Mouse (Mus musculus) cerebellum, adult 9-10 months (tissue): ENCODE data around the gene Rexo5.

ENCODE experiments used
- DNase-seq: peaks from one replicate; pipeline ENCODE4 v3.0.0; 2022

Rexo5 gene

DNA sequence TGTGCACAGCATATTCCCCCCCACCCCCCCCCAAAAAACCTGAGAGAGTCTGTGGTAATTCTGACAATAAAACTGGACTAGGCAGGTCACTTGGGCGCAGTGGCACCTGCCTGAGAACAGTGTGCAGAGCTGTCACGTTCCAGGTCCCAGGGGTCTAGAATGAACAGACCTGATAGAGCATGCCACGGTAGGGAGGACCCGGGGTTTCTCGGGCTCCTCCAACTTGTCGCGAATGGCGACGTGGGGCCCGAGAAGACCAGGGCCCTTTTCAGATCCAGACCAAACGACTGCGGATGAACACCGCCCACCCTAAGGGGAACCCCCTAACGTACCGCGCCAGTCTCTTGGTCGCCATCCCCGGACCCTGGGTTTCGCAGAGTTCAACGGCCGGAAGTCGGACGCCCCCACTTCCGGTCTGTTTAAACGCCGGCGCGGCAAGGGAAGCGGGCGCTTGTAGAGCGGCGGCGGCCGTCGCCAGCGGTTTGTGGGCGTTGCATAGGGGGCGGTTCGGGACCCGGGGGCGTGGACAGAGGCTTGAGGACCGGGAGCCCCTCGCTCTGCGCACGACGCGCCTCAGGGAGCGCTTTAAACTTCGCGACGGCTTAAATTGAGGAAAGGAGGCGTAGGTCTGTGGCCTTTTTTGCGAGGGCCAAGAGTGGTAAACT lies at the start of gene Rexo5, which contains the start of gene Eri2:
Rexo5 (plus strand) TSS at position 421 of the 665 bp plus-strand sequence.
Eri2 (minus strand) TSS at position 473 of the 665 bp plus-strand sequence.
- peak; percentile 56 for DNase-seq

DNA sequence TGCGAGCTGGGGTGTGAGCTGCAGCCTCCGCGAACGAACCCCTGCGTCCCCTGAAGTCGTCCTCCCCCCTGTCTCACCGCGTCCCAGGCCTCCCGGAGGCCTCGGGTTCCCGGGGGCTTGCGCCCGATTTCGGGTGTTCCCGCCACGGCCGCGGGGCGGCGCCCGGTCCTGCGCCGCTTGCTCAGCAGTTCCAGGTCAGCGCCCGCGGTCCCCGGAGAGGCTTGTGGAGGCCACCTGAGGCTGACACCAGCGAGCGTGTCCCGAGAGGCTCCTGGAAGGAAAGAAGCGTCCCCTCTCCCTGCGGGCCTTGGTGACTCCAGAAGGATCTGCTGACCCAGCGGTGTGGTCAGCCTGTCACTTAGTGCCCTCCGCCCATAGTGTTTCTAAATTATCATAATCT lies 49.5 kb upstream of the Rexo5 start:
- DNase-seq: no peak

DNA sequence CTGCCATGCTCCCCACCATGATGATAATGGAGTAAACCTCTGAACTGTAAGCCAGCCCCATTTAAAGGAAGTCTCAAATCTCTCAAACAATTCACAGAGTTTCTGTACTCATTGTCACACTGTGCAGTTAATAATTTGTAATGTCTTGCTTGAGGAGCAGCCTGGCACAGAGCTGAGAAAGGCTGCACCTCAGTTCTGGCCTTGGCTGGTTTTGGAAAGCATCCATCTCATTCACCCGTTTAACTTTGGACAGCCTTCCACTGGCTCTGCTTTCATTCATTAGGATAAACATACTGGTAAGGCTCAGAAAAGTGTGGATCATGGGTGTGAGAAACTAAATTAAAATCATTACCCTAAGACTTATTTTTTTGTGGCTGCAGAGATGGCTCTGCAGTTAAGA lies 47.9 kb upstream of the Rexo5 start:
- DNase-seq: no peak

DNA sequence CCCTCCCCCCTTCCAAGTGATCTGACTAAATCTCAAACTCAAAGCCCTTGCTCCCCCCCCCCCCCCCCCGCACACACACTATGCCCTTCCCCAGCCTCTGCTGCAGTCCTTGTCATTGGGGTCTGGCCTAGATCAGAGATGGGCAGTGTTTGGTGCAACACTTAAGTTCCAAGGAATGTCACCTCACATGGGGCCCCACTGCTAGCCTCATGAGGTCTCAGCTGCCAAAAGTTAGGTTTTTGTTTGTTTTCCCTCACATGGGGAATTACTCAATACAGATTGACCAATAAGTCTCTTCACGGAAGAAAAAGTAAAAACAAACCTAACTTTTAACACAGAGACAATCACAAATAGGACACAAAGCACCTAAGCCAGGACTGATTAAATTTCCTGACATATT lies 45.0 kb upstream of the Rexo5 start:
- no peak for DNase-seq

DNA sequence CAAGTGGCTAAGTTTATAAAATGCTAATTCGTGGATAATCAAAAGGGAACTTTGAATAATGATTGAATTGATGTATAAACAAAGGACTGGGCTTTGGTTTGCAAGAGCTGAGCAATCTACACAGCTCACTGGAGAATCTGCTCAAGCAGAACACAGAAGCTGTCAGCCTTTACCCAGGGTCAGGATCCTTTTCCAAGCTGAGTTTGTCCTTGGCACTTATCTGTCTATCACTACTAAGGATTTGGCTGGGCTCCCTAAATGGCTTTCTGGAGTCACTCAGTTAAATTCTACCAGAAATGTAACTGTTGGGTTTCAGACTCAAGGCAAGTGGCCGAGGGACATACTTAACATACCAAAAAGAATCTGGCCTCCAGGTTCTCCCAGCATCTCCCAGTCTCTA lies 43.9 kb upstream of the Rexo5 start:
- no peak for DNase-seq

DNA sequence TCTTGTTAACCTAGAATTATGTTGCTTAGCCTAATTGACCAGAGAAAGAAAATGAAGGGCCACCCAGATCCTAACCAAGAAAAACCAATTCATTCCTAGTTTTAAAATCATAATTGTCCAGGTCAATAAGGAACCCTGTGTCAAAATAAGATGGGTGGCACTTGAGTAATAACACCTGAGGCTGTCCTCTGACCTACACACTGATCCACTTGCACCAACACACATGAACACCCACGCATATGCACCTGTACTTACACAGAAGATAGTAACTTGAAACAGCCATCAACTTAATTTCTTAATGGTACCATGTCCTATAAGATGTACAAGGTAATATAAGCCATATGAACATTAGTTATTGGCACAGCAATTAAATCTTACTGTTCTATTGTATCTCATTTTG lies 40.1 kb upstream of the Rexo5 start:
- DNase-seq: no peak

DNA sequence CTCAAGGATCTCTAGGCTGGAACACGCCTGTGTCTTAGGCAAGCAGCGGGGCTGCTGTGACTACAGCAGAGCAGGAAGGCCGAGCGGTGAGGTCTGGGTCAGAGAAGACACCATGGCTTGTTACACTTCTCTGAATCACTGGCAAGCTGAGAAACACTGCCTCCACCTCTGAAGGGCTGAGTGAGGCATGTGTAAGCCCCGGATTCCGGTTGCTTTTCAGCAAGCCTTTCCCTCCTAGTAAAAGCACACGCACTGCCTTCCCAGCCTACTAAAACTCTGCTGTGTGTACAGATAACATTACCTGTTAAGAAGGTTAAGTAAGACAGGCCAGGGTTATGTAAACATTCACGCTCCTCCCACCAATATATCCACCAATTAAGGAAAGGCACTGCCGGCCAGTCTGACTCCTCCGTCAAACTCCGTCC lies 33.3 kb upstream of the Rexo5 start, which contains the start of gene Acsm3:
Acsm3 (plus strand) TSS at position 397 of the 425 bp plus-strand sequence.
- no peak for DNase-seq

DNA sequence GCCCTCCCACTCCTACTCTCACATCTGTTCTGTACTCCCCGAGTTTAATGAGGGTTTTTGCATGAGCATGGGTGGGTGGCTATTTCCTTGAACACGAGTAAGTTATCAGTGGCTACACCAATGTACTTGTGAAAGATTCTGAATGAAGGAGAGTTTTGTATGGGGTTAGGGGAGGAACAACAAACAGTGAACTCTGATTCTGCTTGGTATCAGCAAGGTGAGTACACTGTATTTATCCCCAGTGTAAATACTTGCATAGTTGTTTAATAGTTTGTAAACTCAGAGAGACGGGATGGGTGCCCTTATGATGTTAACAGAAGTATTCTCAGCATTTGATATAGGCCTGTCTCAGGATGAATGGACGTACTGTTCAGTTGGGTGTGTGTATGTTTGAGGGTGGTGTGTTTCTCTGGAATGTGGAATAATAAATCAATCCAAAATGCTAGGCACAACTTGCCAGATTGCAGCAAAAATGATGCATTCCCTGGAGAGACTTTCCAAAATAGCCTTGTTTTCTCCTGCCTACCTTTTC lies 31.6 kb upstream of the Rexo5 start:
- no peak for DNase-seq

DNA sequence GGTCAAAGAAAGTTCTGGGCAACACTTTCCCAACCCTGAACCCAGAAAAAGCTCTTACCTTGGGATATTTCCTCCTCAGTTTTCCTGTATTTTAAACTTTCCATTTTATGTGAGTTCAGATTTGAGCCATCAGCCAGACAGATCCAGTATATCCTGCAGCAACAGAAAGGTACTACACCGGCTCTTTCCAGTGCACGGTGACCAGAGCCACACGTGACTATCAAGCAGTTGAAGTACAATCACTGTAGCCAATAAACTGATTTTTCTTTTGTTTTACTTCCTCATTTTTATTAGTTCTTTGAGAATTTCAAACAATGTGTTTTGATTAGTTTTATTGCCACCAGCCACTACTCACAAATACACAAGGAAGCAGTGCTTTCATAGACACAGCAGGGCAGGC lies 29.4 kb upstream of the Rexo5 start:
- DNase-seq: no peak

DNA sequence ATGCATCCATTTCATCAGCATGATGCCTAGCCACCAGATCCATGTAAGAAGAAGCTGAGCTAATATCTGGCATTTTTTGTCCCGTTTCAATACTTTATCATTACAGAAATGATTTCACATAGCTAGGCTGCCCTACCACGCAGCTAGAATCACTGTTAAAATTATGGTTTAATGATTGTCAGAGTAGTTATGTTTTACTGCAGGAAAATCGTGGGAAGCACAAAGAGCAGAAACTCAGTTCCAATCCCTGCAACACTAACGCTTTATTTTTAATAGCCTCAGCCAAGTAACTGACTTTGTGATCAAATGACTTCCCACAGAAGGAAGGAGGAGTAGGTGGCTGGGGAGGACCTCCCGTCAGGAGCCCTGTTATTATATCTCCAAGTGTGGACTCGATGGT lies 26.8 kb upstream of the Rexo5 start:
- DNase-seq: no peak

DNA sequence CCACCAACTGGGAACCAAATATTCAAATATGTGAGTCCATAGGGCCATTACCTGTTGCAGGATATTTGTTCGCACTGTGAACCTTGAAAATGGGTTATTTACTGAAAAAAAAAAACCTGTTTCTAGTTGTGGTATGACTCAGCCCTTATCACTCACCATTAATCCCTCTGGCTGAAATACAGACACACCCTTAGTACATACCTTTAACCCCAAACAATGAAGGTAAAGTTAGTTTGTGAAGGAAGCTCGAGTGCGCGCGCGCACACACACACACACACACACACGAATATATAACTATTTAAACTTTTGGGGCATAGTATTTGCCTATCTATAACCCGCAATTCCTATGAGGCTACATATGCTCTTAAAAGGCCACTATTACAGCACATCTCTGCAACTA lies 23.9 kb upstream of the Rexo5 start:
- no peak for DNase-seq

DNA sequence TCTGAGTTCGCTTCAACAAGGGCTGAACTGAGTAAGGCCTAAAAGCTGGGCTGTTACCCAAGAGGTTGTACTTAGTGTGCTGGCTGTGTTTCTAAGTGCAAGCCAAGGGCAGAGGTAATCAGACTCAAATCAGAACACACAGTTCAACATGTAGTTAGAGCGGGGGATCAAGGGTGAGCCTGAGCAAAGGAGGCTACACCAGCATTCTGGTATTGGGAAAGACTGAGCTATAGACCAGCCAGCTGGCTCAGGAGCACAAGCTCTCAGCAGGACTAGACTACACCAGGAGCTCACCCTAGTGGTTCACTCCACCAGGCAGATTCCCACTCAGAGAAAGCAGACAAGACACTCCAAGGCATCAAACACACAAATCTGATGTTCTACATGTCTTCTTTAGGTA lies 10.4 kb upstream of the Rexo5 start:
- no peak for DNase-seq

DNA sequence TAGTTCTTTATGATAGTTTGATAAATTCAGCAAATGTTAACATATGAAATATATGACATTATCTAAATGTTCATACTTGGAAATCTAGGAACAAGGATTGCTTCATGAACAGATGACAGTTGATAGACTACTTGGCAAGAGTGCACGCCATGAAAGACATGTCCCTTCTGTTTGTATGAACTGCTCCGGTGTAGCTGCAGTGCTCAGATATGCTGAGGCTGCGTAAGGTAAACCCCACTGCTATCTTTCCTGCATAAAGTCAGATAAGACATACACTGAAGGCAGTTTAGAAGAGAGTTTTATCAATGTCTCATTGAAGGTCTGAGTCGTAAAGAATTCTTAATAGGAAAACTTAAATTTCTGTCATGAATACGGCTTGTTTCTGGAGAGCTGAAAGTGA lies 8.9 kb upstream of the Rexo5 start:
- DNase-seq: no peak

DNA sequence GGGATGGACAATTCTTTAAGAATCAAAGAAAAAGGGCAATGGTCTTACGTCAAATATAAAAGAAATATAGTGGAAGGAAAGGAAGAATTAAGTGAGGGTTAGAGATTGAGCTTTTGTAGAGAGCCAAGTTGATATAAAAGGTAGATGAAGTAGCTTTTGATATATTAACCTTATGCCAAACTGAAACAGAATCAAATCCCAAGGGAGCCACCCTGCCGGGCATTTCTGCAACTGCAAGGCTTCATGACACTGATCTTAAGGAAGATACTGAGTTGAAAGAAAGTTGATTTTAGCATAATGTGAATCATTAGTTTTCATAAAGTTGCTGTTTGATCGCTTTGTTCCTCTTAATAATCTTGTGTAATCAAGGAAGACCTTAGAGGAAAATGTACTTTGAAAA lies 4.8 kb upstream of the Rexo5 start:
- DNase-seq: no peak

DNA sequence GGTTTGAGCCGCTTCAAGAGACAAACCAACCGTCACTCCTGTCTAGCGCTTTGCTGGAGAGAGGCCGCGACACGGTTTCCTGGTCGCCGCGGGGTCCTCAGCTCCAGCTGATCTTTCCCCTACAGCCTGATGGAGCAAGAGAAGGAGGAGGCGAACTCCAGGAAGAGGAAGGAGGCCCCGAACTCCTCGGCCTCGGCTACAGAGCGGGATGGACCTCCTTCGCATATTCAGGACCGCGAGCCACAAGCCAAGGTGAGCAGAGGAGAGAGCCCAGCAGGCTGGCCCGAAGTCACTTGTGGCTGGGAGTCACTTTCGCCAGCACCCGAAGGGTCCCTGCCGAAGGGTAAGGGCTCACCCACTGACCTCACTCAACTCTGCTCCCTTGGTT lies 439 bp downstream of the Rexo5 start:
- DNase-seq: no peak

DNA sequence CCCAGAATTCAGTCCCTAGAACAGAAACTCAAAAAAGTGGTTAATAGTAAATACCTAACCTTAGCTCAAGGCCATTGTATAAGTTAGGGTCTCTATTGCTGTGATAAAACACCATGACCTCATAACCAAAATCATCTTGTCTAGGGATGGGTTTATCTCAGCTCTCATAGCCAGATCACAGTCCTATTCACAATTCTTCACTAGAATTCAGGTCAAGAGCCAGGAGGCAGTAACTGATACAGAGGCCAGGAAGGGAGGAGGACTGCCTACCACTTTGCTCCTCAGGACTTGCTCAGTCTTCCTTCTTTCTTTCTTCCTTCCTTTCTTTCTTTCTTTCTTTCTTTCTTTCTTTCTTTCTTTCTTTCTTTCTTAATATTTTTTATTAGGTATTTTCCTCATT lies 1.5 kb downstream of the Rexo5 start:
- no peak for DNase-seq

DNA sequence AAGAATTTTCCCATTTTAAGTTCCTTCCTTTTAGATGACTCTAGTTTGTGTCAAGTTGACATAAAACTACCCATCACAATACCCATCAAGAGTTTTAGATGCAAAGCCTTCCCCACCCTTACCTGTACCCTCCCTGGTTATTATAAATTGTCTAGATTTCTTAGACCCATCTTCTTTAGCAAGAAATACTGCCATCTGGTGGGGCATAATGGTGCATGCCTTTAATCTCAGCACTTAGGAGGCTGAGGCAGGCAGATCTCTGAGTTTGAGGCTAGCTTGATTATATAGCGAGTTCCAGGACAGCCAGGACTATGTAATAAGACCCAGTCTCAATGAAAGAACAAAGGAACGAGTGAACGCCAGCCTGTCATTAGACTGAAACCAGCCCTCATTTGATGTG lies 6.7 kb downstream of the Rexo5 start:
- DNase-seq: no peak

DNA sequence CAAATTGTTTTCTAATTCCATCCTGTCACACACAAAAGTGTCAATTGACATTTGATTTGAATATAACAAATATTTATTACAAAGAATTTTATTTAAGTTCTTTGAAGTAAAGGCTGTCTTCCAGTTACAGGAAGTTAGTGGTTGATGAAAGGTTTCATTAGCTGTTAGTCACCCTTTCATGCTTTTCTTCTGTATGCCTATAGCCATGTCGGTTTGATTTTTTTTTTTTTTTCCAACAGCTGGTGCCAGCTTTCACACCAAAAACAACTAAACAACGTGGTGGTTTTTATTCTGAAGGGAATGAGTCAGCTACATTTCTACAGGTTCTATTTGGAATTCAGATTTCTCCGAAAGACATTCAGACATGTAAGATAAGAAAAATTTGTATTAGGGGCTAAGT lies 7.2 kb downstream of the Rexo5 start:
- DNase-seq: no peak

DNA sequence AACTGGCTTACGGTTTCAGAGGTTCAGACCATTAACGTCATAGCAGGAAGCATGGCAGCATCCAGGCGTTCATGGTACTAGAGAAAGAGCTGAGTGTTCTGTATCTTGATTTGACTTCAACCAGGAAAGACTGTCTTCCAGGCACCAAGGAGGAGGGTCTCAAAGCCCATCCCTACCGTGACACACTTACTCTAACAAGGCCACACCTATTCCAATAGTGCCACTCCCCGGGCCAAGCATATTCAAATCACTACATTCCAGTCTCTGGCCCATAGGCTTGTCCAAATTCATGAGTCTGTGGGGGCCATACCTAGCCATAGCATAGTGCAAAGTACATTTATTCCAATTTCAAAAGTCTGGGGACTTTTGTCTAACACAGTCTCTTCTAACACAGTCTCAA lies 13.6 kb downstream of the Rexo5 start:
- DNase-seq: no peak

DNA sequence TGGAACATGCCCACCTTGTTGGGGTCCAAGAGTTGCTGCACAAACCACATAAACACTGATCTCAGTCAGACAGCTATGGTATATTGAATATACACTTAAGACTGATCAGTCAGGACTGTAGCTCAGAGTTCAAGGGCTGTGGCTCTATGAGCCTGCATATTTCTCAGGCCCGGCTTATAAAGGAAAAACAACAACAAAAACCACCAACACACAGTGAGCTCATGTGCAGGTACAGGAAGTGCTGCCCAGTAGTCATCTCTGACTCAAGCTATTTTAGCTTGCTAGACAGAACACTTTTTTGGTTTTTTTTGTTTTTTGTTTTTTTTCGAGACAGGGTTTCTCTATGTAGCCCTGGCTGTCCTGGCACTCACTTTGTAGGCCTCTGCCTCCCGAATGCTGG lies 14.9 kb downstream of the Rexo5 start:
- DNase-seq: no peak

DNA sequence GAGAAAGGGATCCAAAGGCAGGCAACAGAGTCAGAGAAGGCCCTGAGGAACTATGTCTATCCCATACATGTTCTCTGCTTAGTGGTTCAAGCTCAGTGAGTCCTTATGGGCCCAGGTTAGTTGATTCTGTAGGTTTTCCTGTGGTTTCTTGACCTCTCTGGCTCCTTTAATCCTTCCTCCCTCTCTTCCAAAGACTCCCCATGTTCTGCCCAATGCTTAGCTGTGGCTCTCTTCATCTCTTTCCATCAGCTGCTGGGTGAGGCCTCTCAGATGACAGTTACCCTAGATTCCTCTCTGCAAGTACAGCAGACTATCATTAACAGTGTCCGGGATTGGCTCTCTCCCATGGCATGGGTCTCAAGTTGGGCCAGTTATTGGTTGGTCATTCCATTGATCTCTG lies 41.6 kb downstream of the Rexo5 start:
- DNase-seq: no peak

DNA sequence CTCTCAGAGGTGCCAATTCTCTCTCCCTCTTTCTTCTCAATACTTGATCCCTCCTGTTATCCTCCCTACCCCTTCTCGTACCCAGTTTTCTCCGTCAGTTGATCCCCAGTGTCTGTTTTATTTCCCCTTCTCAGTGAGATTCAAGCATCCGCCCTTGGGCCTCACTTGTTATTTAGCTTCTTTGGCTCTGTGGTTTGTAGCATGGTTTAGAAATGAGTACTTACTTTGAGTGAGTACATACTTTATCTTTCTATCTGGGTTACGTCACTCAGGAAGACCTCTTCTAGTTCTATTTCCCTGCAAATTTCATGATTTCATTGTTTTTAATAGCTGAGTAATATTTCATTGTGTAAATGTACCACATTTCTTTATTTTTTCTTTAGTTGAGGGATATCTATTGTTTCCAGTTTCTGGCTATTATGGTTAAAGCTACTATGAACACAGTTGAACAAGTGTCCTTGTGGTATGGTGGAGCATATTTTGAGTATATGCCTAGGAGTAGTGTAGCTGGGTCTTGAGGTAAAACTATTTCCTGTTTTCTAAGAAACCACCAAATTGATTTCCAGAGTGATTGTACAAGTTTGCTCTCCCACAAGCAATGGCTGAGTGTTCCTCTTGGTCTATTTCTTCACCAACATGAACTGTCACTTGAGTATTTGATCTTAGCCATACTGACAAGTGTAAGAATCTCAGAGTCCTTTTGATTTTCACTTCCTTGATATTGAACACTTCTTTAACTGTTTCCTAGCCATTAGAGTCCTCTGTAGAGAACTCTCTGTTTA lies 42.4 kb downstream of the Rexo5 start:
- DNase-seq: no peak

DNA sequence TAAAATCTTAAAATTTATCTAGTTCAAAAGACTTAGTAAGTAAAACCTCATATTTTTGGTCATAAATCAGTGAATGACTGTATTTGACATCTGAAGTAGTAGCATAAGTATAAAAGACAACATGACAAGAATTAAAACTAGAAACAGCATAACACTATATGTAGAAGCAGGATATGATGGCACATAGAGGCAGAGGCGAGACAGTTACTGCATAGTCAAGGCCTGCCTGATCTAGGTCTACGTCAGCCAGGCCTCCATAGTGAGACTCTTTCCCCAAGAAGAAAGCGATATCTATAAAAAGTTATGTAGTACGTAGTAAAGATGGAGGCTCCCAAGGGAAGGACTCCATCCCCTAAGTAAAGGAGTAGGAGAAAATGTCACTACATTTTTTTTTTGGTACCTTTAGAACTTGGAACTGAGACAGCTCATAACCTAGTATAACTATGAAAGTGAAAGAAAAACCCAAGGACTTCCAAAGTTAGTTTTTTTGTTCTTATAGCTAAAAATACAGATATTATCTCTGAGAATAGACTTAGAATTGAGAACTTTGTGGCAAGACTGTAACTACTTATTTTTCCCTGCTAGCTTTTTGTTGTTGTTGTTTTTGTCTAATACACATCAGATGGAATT lies 48.1 kb downstream of the Rexo5 start:
- no peak for DNase-seq

DNA sequence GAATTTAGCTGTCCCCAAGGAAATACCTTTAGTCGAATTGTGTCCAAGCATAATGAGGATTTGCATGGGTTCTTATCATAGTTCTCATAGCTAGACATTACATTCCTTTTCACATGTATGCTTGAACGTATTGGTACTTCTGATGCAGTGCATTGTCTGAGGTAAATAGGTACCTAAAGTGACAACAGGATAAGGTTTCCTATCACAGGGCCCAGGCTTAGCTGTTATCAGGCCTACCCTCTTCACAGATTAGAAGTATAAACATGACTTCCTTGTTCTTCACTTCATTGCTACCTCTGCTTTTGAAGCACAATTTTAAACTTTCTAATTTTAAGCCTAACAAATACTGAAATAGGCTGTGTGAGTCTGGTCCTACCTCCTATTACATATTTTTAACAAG lies 51.7 kb downstream of the Rexo5 start:
- DNase-seq: no peak
